Mouse (Mus musculus) myocyte (in vitro differentiated cells): Measurements from ENCODE around the gene Arhgap15. TPM values are rescaled to one million over a fixed set of nuclear protein-coding genes. Genes with fewer than 3 reads are reported as not detected.

Source experiments
- H3K27me3 ChIP-seq: one replicate; pipeline ENCODE4 v1.6.1; 2011; ENCODE audit not compliant: control insufficient read depth, insufficient read depth, insufficient read length
- H3K36me3 ChIP-seq: one replicate; pipeline ENCODE4 v1.6.1; 2011; ENCODE audit not compliant: control insufficient read depth, insufficient read depth
- H3K4me2 ChIP-seq: one replicate; pipeline ENCODE4 v1.6.1; 2011; ENCODE audit warnings: low read depth, control low read depth
- H3K4me3 ChIP-seq: one replicate; pipeline ENCODE4 v1.5.1; 2011; ENCODE audit warnings: mild to moderate bottlenecking, control low read depth, moderate library complexity
- H3K79me2 ChIP-seq: one replicate; pipeline ENCODE4 v1.6.1; 2011; ENCODE audit not compliant: control insufficient read depth, insufficient read depth
- H3ac ChIP-seq: one replicate; pipeline ENCODE4 v1.6.1; 2011; ENCODE audit not compliant: control insufficient read depth, insufficient read length
- CEBPB ChIP-seq: IDR thresholded peaks from 2 replicates; pipeline ENCODE4 v1.6.1; 2011; ENCODE audit warnings: mild to moderate bottlenecking, moderate library complexity; ENCODE audit not compliant: poor library complexity, insufficient read depth, severe bottlenecking
- E2F4 ChIP-seq: IDR thresholded peaks from one replicate; pipeline ENCODE4 v1.6.1; 2011; ENCODE audit warnings: mild to moderate bottlenecking, control low read depth, moderate library complexity; ENCODE audit not compliant: insufficient read depth
- MAX ChIP-seq: IDR thresholded peaks from one replicate; pipeline ENCODE4 v1.6.1; 2011; ENCODE audit warnings: low read depth, mild to moderate bottlenecking, control low read depth
- MYOD1 ChIP-seq, 3 experiments: IDR thresholded peaks; one replicate each; pipeline ENCODE4 v1.6.1; 2011; ENCODE audit warnings: control low read depth in 2 of 3, low read depth in 2 of 3, mild to moderate bottlenecking in 2 of 3, moderate library complexity in 1 of 3; ENCODE audit not compliant: insufficient read length in 2 of 3, control insufficient read depth in 1 of 3
- MYOG ChIP-seq, 3 experiments: IDR thresholded peaks; one replicate each; pipeline ENCODE4 v1.6.1; 2011; ENCODE audit warnings: control low read depth in 2 of 3, low read depth in 2 of 3, mild to moderate bottlenecking in 2 of 3; ENCODE audit not compliant: insufficient read length in 2 of 3, control insufficient read depth in 1 of 3, insufficient read depth in 1 of 3
- POLR2A ChIP-seq: IDR thresholded peaks from one replicate; pipeline ENCODE4 v1.6.1; 2011; ENCODE audit warnings: low read depth, mild to moderate bottlenecking, control low read depth, moderate library complexity; ENCODE audit not compliant: insufficient read length
- POLR2AphosphoS2 ChIP-seq: IDR thresholded peaks from one replicate; pipeline ENCODE4 v1.6.1; 2011; ENCODE audit warnings: low read depth, control low read depth; ENCODE audit not compliant: insufficient read length
- REST ChIP-seq: IDR thresholded peaks from one replicate; pipeline ENCODE4 v1.6.1; 2011; ENCODE audit warnings: mild to moderate bottlenecking, control low read depth, moderate library complexity; ENCODE audit not compliant: insufficient read depth, insufficient read length
- SRF ChIP-seq: IDR thresholded peaks from one replicate; pipeline ENCODE4 v1.6.1; 2011; ENCODE audit warnings: low read depth; ENCODE audit not compliant: control insufficient read depth, insufficient read length
- TCF12 ChIP-seq: IDR thresholded peaks from one replicate; pipeline ENCODE4 v1.6.1; 2011; ENCODE audit warnings: mild to moderate bottlenecking, control low read depth; ENCODE audit not compliant: poor library complexity, insufficient read depth, severe bottlenecking
- TCF3 ChIP-seq: IDR thresholded peaks from one replicate; pipeline ENCODE4 v1.6.1; 2011; ENCODE audit warnings: low read depth, control low read depth; ENCODE audit not compliant: insufficient read length
- USF1 ChIP-seq: IDR thresholded peaks from one replicate; pipeline ENCODE4 v1.6.1; 2011; ENCODE audit warnings: low read depth, mild to moderate bottlenecking, control low read depth, moderate library complexity
- polyA plus RNA-seq: library from polyadenylated mRNA; unstranded; fragments of >200 nt; fragmentation: generic; extraction: Trizol; gene quantifications from one replicate; pipeline ENCODE4 v1.2.1, GENCODE M21; 2012; ENCODE audit warnings: missing spikeins

Arhgap15 gene
- polyA plus RNA-seq, 1 experiment, result not detected

DNA sequence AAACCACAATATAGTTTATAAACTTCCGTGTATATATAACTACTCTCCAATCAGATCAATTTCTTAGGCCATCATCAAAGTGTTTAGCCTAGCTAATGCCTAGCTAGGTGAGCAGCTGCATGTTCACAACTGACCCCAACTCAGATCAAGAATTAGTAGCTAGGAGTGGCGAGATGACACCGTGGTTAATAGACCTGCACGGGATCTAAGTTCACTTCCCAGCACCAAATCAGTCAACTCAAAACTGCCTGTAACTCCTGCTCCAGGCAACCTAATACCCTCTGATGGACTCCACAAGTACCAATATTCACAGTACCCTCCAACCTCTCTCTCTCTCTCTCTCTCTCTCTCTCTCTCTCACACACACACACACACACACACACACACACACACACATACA is 570.9 kb downstream of the Arhgap15 start:
- no peaks in the 10 kb centered on the region for H3K27me3 ChIP-seq
- TF ChIP-seq USF1 (no peak), REST (no peak), POLR2A (no peak), POLR2AphosphoS2 (no peak), TCF3 (no peak), TCF12 (no peak), E2F4 (no peak), CEBPB (no peak), MAX (no peak), MYOD1 (IDR thresholded peaks at IDR 0.05; ENCODE audit: control insufficient read depth in 1 of 3, insufficient read length in 2 of 3, low read depth in 2 of 3) (no peak), MYOG (IDR thresholded peaks at IDR 0.05; ENCODE audit: control insufficient read depth in 1 of 3, insufficient read depth in 1 of 3, insufficient read length in 2 of 3, low read depth in 2 of 3) (no peak), SRF (no peak)
- no peak overlapping the region for H3ac ChIP-seq
- H3K79me2 ChIP-seq, result no peaks in the 10 kb centered on the region
- H3K4me2 ChIP-seq, result no peak overlapping the region
- H3K36me3 ChIP-seq, result no peaks in the 10 kb centered on the region
- H3K4me3 ChIP-seq, result no peak overlapping the region

DNA sequence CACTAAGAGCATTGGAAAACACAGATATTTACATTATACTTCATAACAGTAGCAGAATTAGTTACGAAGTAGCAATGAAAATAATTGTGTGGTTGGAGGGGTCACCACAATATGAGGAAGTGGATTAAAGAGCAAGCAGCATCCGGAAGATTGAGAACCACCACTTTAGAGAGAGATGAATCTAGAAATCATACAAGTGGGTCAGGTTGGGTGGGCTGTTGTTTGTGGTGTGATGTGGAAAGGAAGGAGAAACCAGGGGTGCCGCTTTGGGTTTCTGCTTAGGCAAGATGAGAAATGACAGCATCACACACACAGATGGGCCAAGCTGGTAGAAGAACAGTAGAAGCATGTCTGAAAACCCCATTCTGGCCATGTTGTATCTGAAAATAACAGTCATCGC is 575.2 kb downstream of the Arhgap15 start:
- Histone ChIP-seq H3ac (no peak overlapping the region), H3K36me3 (no peaks in the 10 kb centered on the region), H3K4me3 (no peak overlapping the region), H3K4me2 (no peak overlapping the region), H3K27me3 (no peaks in the 10 kb centered on the region), H3K79me2 (no peaks in the 10 kb centered on the region)
- TF ChIP-seq POLR2A (no peak), SRF (no peak), USF1 (no peak), MYOG (IDR thresholded peaks at IDR 0.05; ENCODE audit: control insufficient read depth in 1 of 3, insufficient read depth in 1 of 3, insufficient read length in 2 of 3, low read depth in 2 of 3) (no peak), MYOD1 (IDR thresholded peaks at IDR 0.05; ENCODE audit: control insufficient read depth in 1 of 3, insufficient read length in 2 of 3, low read depth in 2 of 3) (no peak), TCF3 (no peak), REST (no peak), MAX (no peak), E2F4 (no peak), TCF12 (no peak)

DNA sequence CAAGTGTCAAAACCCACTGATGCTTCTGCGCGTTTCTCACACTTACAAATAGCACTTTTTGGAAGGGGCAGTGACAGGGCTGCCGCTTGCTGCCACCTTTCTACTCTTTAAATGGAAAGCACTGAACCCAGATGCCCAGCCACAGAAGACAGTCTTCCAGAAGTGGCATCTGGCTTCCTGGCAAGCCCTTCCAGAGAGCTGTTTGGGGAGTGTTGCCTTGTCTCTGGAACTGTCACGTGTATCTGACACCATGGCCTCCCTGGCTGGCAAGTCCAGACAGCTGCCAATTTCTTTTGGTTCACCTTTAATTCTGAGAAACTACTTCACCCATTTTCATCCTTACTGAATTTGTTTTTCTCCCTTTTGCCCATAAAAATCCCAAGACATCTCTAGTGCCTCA is 584.7 kb downstream of the Arhgap15 start:
- Histone ChIP-seq H3K79me2 (no peaks in the 10 kb centered on the region), H3K36me3 (no peaks in the 10 kb centered on the region), H3ac (no peak overlapping the region), H3K4me3 (no peak overlapping the region), H3K27me3 (no peaks in the 10 kb centered on the region), H3K4me2 (no peak overlapping the region)
- TF ChIP-seq USF1 (no peak), SRF (no peak), MYOD1 (IDR thresholded peaks at IDR 0.05; ENCODE audit: control insufficient read depth in 1 of 3, insufficient read length in 2 of 3, low read depth in 2 of 3) (no peak), TCF12 (no peak), POLR2A (no peak), TCF3 (no peak), MAX (no peak), MYOG (IDR thresholded peaks at IDR 0.05; ENCODE audit: control insufficient read depth in 1 of 3, insufficient read depth in 1 of 3, insufficient read length in 2 of 3, low read depth in 2 of 3) (no peak), E2F4 (no peak), CEBPB (no peak), REST (no peak), POLR2AphosphoS2 (no peak)

DNA sequence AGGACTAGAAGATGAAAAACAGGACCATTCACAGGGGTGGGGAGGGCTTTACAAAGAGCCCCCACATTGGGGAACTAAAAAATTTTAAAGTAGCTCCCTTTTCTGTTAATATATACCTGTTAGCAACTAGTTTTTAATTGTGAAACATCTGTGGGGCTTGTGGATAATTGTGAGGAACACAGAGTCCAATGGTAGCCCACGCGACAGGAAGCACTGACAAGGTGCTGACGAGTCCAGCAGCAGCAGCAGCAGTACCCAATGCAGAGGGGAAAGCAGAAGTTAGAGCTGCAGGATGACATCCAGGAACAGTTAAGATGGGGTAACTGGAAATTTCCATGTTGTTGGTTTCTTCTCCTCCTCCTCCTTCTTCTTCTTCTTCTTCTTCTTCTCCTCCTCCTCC is 585.4 kb downstream of the Arhgap15 start:
- Histone ChIP-seq H3ac (no peak overlapping the region), H3K4me2 (no peak overlapping the region), H3K79me2 (no peaks in the 10 kb centered on the region), H3K36me3 (no peaks in the 10 kb centered on the region), H3K27me3 (no peaks in the 10 kb centered on the region), H3K4me3 (no peak overlapping the region)
- TF ChIP-seq POLR2AphosphoS2, result no peak
- no peak for TF ChIP-seq TCF12
- TF ChIP-seq MYOD1 (IDR thresholded peaks at IDR 0.05; ENCODE audit: control insufficient read depth in 1 of 3, insufficient read length in 2 of 3, low read depth in 2 of 3), result no peak

DNA sequence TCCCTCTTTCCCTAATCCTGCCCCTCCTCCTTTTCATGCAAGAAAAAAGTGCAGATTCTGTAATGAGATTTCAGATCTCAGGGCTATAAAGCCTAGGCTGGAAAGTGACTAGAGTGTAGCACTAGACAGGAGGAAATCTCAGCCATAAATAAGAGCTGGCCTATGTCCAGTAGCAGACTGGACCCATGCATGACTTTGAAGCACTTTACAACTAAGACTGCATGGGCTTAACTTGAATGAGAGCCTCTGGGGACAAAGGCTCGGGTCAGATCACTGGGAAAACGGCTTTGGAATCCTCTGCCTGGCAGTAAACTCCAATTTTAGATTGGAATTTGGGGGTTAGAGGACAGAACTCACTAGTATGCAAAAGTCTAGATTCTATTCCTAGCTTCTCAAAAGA is 585.9 kb downstream of the Arhgap15 start:
- no peak overlapping the region for H3ac ChIP-seq
- no peak overlapping the region for H3K4me3 ChIP-seq
- TF ChIP-seq MYOD1 (IDR thresholded peaks at IDR 0.05; ENCODE audit: control insufficient read depth in 1 of 3, insufficient read length in 2 of 3, low read depth in 2 of 3) (no peak), POLR2AphosphoS2 (no peak), MYOG (IDR thresholded peaks at IDR 0.05; ENCODE audit: control insufficient read depth in 1 of 3, insufficient read depth in 1 of 3, insufficient read length in 2 of 3, low read depth in 2 of 3) (no peak), CEBPB (no peak)
- H3K27me3 ChIP-seq, result no peaks in the 10 kb centered on the region
- H3K79me2 ChIP-seq, result no peaks in the 10 kb centered on the region
- no peak overlapping the region for H3K4me2 ChIP-seq
- H3K36me3 ChIP-seq, result no peaks in the 10 kb centered on the region
